Mouse (Mus musculus): ENCODE data around the gene Zmynd10.

Zmynd10 gene

GRCm38 (mm10) chr9:107547026-107547425 is at the start of gene Zmynd10:
Gene Zmynd10 (plus strand): TSS chr9:107547298.
- peak; percentile 92 for DNase-seq

- DNase-seq: no peak
These were observed 46.3 kb upstream of the Zmynd10 start for GRCm38 (mm10) chr9:107500708-107501286.

- no peak for DNase-seq
These were observed 44.8 kb upstream of the Zmynd10 start for GRCm38 (mm10) chr9:107502131-107502846.

GRCm38 (mm10) chr9:107504662-107505537 is 42.2 kb upstream of the Zmynd10 start:
- no peak for DNase-seq

- DNase-seq: peak; percentile 73
These were observed 38.8 kb upstream of the Zmynd10 start for GRCm38 (mm10) chr9:107508266-107508665.

- no peak for DNase-seq
These were observed 36.6 kb upstream of the Zmynd10 start for GRCm38 (mm10) chr9:107510384-107511100.

- no peak for DNase-seq
These were observed 35.7 kb upstream of the Zmynd10 start for GRCm38 (mm10) chr9:107511436-107511835.

GRCm38 (mm10) chr9:107512326-107512725 is 34.8 kb upstream of the Zmynd10 start:
- no peak for DNase-seq

GRCm38 (mm10) chr9:107514303-107514955 is 32.7 kb upstream of the Zmynd10 start:
- DNase-seq: peak; percentile 81

GRCm38 (mm10) chr9:107520331-107520730 is 26.8 kb upstream of the Zmynd10 start:
- no peak for DNase-seq

GRCm38 (mm10) chr9:107521190-107521589 is 25.9 kb upstream of the Zmynd10 start:
- no peak for DNase-seq

- DNase-seq: no peak
These were observed 25.2 kb upstream of the Zmynd10 start for GRCm38 (mm10) chr9:107521711-107522399.

GRCm38 (mm10) chr9:107522400-107522711 is 24.7 kb upstream of the Zmynd10 start:
- no peak for DNase-seq

GRCm38 (mm10) chr9:107526198-107527026 is 20.7 kb upstream of the Zmynd10 start:
- DNase-seq: peak; percentile 65

GRCm38 (mm10) chr9:107533791-107534407 is 13.2 kb upstream of the Zmynd10 start, which contains the start of gene Tmem115:
Gene Tmem115 (plus strand): TSS chr9:107533945.
- peak; percentile 98 for DNase-seq

GRCm38 (mm10) chr9:107534408-107535202 is 12.5 kb upstream of the Zmynd10 start:
- DNase-seq: no peak

GRCm38 (mm10) chr9:107538231-107538630 is 8.9 kb upstream of the Zmynd10 start:
- no peak for DNase-seq

GRCm38 (mm10) chr9:107538711-107539110 is 8.4 kb upstream of the Zmynd10 start:
- DNase-seq: no peak

- DNase-seq: no peak
These were observed 7.2 kb upstream of the Zmynd10 start for GRCm38 (mm10) chr9:107539940-107540339.

Measured in right cerebral cortex, adult 18-20 months (tissue).